Mouse (Mus musculus): ENCODE results near the gene Fhdc1.

DNA sequence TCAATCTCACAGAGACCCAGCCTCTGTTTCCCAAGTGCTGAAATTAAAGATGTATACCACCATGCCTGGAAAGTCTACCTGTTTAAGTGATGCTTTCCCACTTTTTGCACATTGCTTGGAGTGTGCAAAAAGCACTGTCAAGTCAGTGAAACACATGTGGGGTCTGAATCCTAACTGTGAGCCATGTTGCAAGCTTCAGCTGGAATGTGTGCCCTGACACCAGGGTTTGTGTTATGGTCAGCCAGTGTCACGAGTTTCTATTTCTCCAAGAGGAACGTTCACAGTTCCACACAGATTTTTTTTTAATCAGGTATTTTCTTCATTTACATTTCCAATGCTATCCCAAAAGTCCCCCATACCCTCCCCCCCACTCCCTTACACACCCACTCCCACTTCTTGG lies 84.0 kb downstream of the Fhdc1 start:
- TF ChIP-seq CHD2 (IDR thresholded peaks at IDR 0.05; ENCODE audit: low read depth, low read length), result no peak
- TF ChIP-seq HCFC1 (IDR thresholded peaks at IDR 0.05; ENCODE audit: borderline replicate concordance, insufficient read depth, low read length), result no peak
- no peak for TF ChIP-seq ZC3H11A (IDR thresholded peaks at IDR 0.05; ENCODE audit: borderline replicate concordance, low read depth, low read length)
- no peak for TF ChIP-seq ZNF384 (IDR thresholded peaks at IDR 0.05; ENCODE audit: low read depth, low read length)
